Mouse (Mus musculus): ENCODE measurements around the gene Mri1. TPM values are rescaled to one million over a fixed set of nuclear protein-coding genes. Genes with fewer than 3 reads are reported as not detected.

Gene Mri1
- polyA plus RNA-seq, 1 experiment, result 2.2 TPM

- H3K36me3 ChIP-seq (ENCODE audit: control insufficient read depth), result peaks cover 39% of the 10 kb centered on the region
- H3K4me3 ChIP-seq (replicated peaks), result no peak overlapping the region
- H3K27me3 ChIP-seq (ENCODE audit: control insufficient read depth), result no peaks in the 10 kb centered on the region
- H3K4me1 ChIP-seq (ENCODE audit: control insufficient read depth), result peaks cover 13% of the 10 kb centered on the region
- TF ChIP-seq TAL1 (IDR thresholded peaks at IDR 0.05; ENCODE audit: low read length), result no peak
- no peak for TF ChIP-seq GATA1 (IDR thresholded peaks at IDR 0.05; ENCODE audit: low read length)
- no peaks in the 10 kb centered on the region for H3K9me3 ChIP-seq (ENCODE audit: control insufficient read depth, low read length)
Observed at GRCm38 (mm10) chr8:84222566-84223165, 34.5 kb downstream of the Mri1 start.

- Histone ChIP-seq H3K9me3 (ENCODE audit: control insufficient read depth, low read length) (no peaks in the 10 kb centered on the region), H3K4me1 (ENCODE audit: control insufficient read depth) (peaks cover 13% of the 10 kb centered on the region), H3K4me3 (replicated peaks) (no peak overlapping the region), H3K36me3 (ENCODE audit: control insufficient read depth) (peaks cover 35% of the 10 kb centered on the region), H3K27me3 (ENCODE audit: control insufficient read depth) (no peaks in the 10 kb centered on the region)
- TF ChIP-seq TAL1 (IDR thresholded peaks at IDR 0.05; ENCODE audit: low read length), result no peak
- TF ChIP-seq GATA1 (IDR thresholded peaks at IDR 0.05; ENCODE audit: low read length), result no peak
Observed at GRCm38 (mm10) chr8:84220105-84220504, 37.0 kb downstream of the Mri1 start.

- peaks cover 32% of the 10 kb centered on the region for H3K36me3 ChIP-seq (ENCODE audit: control insufficient read depth)
- H3K9me3 ChIP-seq (ENCODE audit: control insufficient read depth, low read length), result no peaks in the 10 kb centered on the region
- H3K27me3 ChIP-seq (ENCODE audit: control insufficient read depth), result no peaks in the 10 kb centered on the region
Observed at GRCm38 (mm10) chr8:84218143-84218542, 39.0 kb downstream of the Mri1 start.

GRCm38 (mm10) chr8:84217206-84217605, 39.9 kb downstream of the Mri1 start:
- no peaks in the 10 kb centered on the region for H3K9me3 ChIP-seq (ENCODE audit: control insufficient read depth, low read length)
- peaks cover 3% of the 10 kb centered on the region for H3K4me1 ChIP-seq (ENCODE audit: control insufficient read depth)
- H3K27me3 ChIP-seq (ENCODE audit: control insufficient read depth), result no peaks in the 10 kb centered on the region
- peaks cover 31% of the 10 kb centered on the region for H3K36me3 ChIP-seq (ENCODE audit: control insufficient read depth)
- TF ChIP-seq GATA1 (IDR thresholded peaks at IDR 0.05; ENCODE audit: low read length) (no peak), TAL1 (IDR thresholded peaks at IDR 0.05; ENCODE audit: low read length) (no peak)
- H3K4me3 ChIP-seq (replicated peaks), result no peak overlapping the region

More at GRCm38 (mm10) chr8:84218143-84218542, 39.0 kb downstream of the Mri1 start:
- no peak overlapping the region for H3K4me3 ChIP-seq (replicated peaks)
- no peak for TF ChIP-seq GATA1 (IDR thresholded peaks at IDR 0.05; ENCODE audit: low read length)
- TF ChIP-seq TAL1 (IDR thresholded peaks at IDR 0.05; ENCODE audit: low read length), result no peak
- H3K4me1 ChIP-seq (ENCODE audit: control insufficient read depth), result peaks cover 9% of the 10 kb centered on the region

- Histone ChIP-seq H3K4me3 (replicated peaks) (no peak overlapping the region), H3K4me1 (ENCODE audit: control insufficient read depth) (peaks cover 5% of the 10 kb centered on the region), H3K27me3 (ENCODE audit: control insufficient read depth) (no peaks in the 10 kb centered on the region), H3K36me3 (ENCODE audit: control insufficient read depth) (peaks cover 34% of the 10 kb centered on the region), H3K9me3 (ENCODE audit: control insufficient read depth, low read length) (no peaks in the 10 kb centered on the region)
- no peak for TF ChIP-seq GATA1 (IDR thresholded peaks at IDR 0.05; ENCODE audit: low read length)
- TF ChIP-seq TAL1 (IDR thresholded peaks at IDR 0.05; ENCODE audit: low read length), result no peak
Observed at GRCm38 (mm10) chr8:84213277-84213676, 43.8 kb downstream of the Mri1 start.

GRCm38 (mm10) chr8:84211881-84212563, 45.1 kb downstream of the Mri1 start:
- no peaks in the 10 kb centered on the region for H3K27me3 ChIP-seq (ENCODE audit: control insufficient read depth)
- peaks cover 8% of the 10 kb centered on the region for H3K4me1 ChIP-seq (ENCODE audit: control insufficient read depth)
- no peak for TF ChIP-seq TAL1 (IDR thresholded peaks at IDR 0.05; ENCODE audit: low read length)
- no peak for TF ChIP-seq GATA1 (IDR thresholded peaks at IDR 0.05; ENCODE audit: low read length)
- peaks cover 25% of the 10 kb centered on the region for H3K36me3 ChIP-seq (ENCODE audit: control insufficient read depth)
- H3K4me3 ChIP-seq (replicated peaks), result no peak overlapping the region
- H3K9me3 ChIP-seq (ENCODE audit: control insufficient read depth, low read length), result no peaks in the 10 kb centered on the region

GRCm38 (mm10) chr8:84211202-84211601, 45.9 kb downstream of the Mri1 start:
- no peaks in the 10 kb centered on the region for H3K27me3 ChIP-seq (ENCODE audit: control insufficient read depth)

GRCm38 (mm10) chr8:84210167-84210791, 46.8 kb downstream of the Mri1 start:
- Histone ChIP-seq H3K9me3 (ENCODE audit: control insufficient read depth, low read length) (no peaks in the 10 kb centered on the region), H3K27me3 (ENCODE audit: control insufficient read depth) (no peaks in the 10 kb centered on the region), H3K36me3 (ENCODE audit: control insufficient read depth) (peaks cover 23% of the 10 kb centered on the region), H3K4me1 (ENCODE audit: control insufficient read depth) (peaks cover 8% of the 10 kb centered on the region), H3K4me3 (replicated peaks) (no peak overlapping the region)
- TF ChIP-seq TAL1 (IDR thresholded peaks at IDR 0.05; ENCODE audit: low read length), result no peak
- no peak for TF ChIP-seq GATA1 (IDR thresholded peaks at IDR 0.05; ENCODE audit: low read length)

More at GRCm38 (mm10) chr8:84211202-84211601, 45.9 kb downstream of the Mri1 start:
- H3K4me1 ChIP-seq (ENCODE audit: control insufficient read depth), result peaks cover 8% of the 10 kb centered on the region
- TF ChIP-seq GATA1 (IDR thresholded peaks at IDR 0.05; ENCODE audit: low read length), result no peak
- TF ChIP-seq TAL1 (IDR thresholded peaks at IDR 0.05; ENCODE audit: low read length), result no peak
- H3K4me3 ChIP-seq (replicated peaks), result no peak overlapping the region
- no peaks in the 10 kb centered on the region for H3K9me3 ChIP-seq (ENCODE audit: control insufficient read depth, low read length)
- H3K36me3 ChIP-seq (ENCODE audit: control insufficient read depth), result peaks cover 23% of the 10 kb centered on the region

Data from erythroblast, embryonic 14.5 days (primary cell).